Mouse (Mus musculus) heart, adult 18-20 months (tissue): ENCODE measurements around the gene Sgpl1. TPM values are rescaled to one million over a fixed set of nuclear protein-coding genes. Genes with fewer than 3 reads are reported as not detected.

Experiments used
- DNase-seq, 2 experiments: peaks; one replicate each; pipeline ENCODE4 v3.0.0; 2021 to 2022; ENCODE audit warnings: mixed read lengths in 1 of 2
- long read RNA-seq, 2 experiments: library from polyadenylated mRNA; stranded (forward); transcript quantifications; one replicate each; pipeline ENCODE4 v2.0.0; 2021
- total RNA-seq, 2 experiments: library from RNA; stranded (reverse); gene quantifications; 2 replicates each; pipeline ENCODE4 v1.2.3; 2021

The Sgpl1 gene
- total RNA-seq, result 10 to 100 TPM; 16.6 to 22.3 TPM
- long read RNA-seq, experiment 1, full-length matches to known transcripts, result 10 of 17 reads
- long read RNA-seq, experiment 1, partial matches to known transcripts, result 0 of 17 reads
- long read RNA-seq, experiment 1, other reads (novel, unspliced or antisense), result 7 of 17 reads
- long read RNA-seq, experiment 2, full-length matches to known transcripts, result 8 of 10 reads
- long read RNA-seq, experiment 2, partial matches to known transcripts, result 0 of 10 reads
- long read RNA-seq, experiment 2, other reads (novel, unspliced or antisense), result 2 of 10 reads

GRCm38 (mm10) chr10:61147157-61148040, at the start of gene Sgpl1:
Gene Sgpl1, minus strand, starts transcription at chr10:61147703.
- DNase-seq, result peak; percentile 91 to 93

GRCm38 (mm10) chr10:61195718-61196291, 48.3 kb upstream of the Sgpl1 start:
- DNase-seq, result no peak

- DNase-seq, result peak in 1 of 2 experiments; percentile 27
Measured at GRCm38 (mm10) chr10:61195216-61195615, 47.7 kb upstream of the Sgpl1 start.

- DNase-seq, result peak in 1 of 2 experiments; percentile 53
Measured at GRCm38 (mm10) chr10:61194611-61195010, 47.1 kb upstream of the Sgpl1 start.

GRCm38 (mm10) chr10:61188010-61188409, 40.5 kb upstream of the Sgpl1 start:
- DNase-seq, result no peak

GRCm38 (mm10) chr10:61187001-61187400, 39.5 kb upstream of the Sgpl1 start:
- no peak for DNase-seq

- no peak for DNase-seq
Measured at GRCm38 (mm10) chr10:61179927-61180326, 32.4 kb upstream of the Sgpl1 start.

- no peak for DNase-seq
Measured at GRCm38 (mm10) chr10:61178687-61179086, 31.2 kb upstream of the Sgpl1 start.

GRCm38 (mm10) chr10:61177751-61178150, 30.2 kb upstream of the Sgpl1 start:
- DNase-seq, result no peak

- no peak for DNase-seq
Measured at GRCm38 (mm10) chr10:61176221-61176790, 28.8 kb upstream of the Sgpl1 start.

- peak; percentile 23 to 33 for DNase-seq
Measured at GRCm38 (mm10) chr10:61175442-61176204, 28.1 kb upstream of the Sgpl1 start.

GRCm38 (mm10) chr10:61174711-61175441, 27.4 kb upstream of the Sgpl1 start:
- peak in 1 of 2 experiments; percentile 19 for DNase-seq

GRCm38 (mm10) chr10:61172496-61172895, 25.0 kb upstream of the Sgpl1 start:
- no peak for DNase-seq

GRCm38 (mm10) chr10:61171654-61172053, 24.2 kb upstream of the Sgpl1 start, which contains the start of gene Tbata:
Gene Tbata, plus strand, starts transcription at chr10:61171954.
- DNase-seq, result no peak

GRCm38 (mm10) chr10:61168393-61168792, 20.9 kb upstream of the Sgpl1 start:
- no peak for DNase-seq

- DNase-seq, result peak; percentile 17 to 48
Measured at GRCm38 (mm10) chr10:61167333-61168096, 20.0 kb upstream of the Sgpl1 start.

GRCm38 (mm10) chr10:61162366-61162765, 14.9 kb upstream of the Sgpl1 start:
- DNase-seq, result no peak

- DNase-seq, result peak; percentile 74 to 75
Measured at GRCm38 (mm10) chr10:61160671-61161070, 13.2 kb upstream of the Sgpl1 start.

GRCm38 (mm10) chr10:61160089-61160488, 12.6 kb upstream of the Sgpl1 start:
- DNase-seq, result no peak

GRCm38 (mm10) chr10:61158594-61158993, 11.1 kb upstream of the Sgpl1 start:
- DNase-seq, result no peak
